Mouse (Mus musculus): ENCODE data around the gene C130074G19Rik.

DNA sequence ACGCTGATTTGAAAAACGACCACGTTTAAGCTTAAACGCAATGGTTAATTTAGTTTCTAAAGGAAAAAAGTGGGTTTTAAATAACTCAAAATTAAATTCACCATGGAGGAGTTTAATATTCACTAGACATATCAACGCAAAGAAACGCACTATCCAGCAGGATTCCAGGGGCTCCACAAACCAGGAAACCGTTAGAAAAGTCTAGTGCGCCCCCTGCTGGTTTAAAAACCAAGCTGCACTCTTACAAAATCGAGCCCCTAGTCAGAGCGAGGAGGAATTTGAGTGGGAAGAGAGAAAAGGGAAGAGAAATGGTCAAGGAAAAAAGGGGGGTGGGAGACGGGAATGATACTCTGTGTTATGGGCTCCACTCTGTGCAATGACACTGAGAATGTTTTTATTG, 57.9 kb downstream of the C130074G19Rik start:
- TF ChIP-seq POLR2A (IDR thresholded peaks at IDR 0.05; ENCODE audit: control insufficient read depth in 1 of 2, insufficient read depth in 1 of 2, low read depth in 1 of 2, low read length in 2 of 2, poor library complexity in 1 of 2) (no peak), ETS1 (IDR thresholded peaks at IDR 0.05; ENCODE audit: low read depth, low read length) (no peak), TCF12 (IDR thresholded peaks at IDR 0.05; ENCODE audit: low read depth, low read length) (no peak), MAX (IDR thresholded peaks at IDR 0.05; ENCODE audit: low read length) (no peak), MYC (IDR thresholded peaks at IDR 0.05; ENCODE audit: low read depth, low read length) (no peak), CHD1 (IDR thresholded peaks at IDR 0.05; ENCODE audit: low read depth, low read length) (no peak), CTCF (IDR thresholded peaks at IDR 0.05 in 2 of 3, conservative IDR thresholded peaks at IDR 0.05 in 1 of 3; ENCODE audit: control insufficient read depth in 1 of 3, insufficient read depth in 1 of 3, low read depth in 2 of 3, low read length in 3 of 3, poor library complexity in 1 of 3, severe bottlenecking in 1 of 3) (peak; percentile 46 to 75 (median 59); a peak in 5 of 6 replicates), HCFC1 (IDR thresholded peaks at IDR 0.05; ENCODE audit: low read depth, low read length) (no peak), E2F4 (IDR thresholded peaks at IDR 0.05; ENCODE audit: borderline replicate concordance, low read depth, low read length) (no peak), EP300 (IDR thresholded peaks at IDR 0.05; ENCODE audit: low read depth in 1 of 2, low read length in 2 of 2) (no peak)

Measured in MEL (cell line).